Mouse (Mus musculus) heart, embryonic 12.5 days (tissue): ENCODE data around the gene Dnajc12. TPM values are rescaled to one million over a fixed set of nuclear protein-coding genes. Genes with fewer than 3 reads are reported as not detected.

Experiments
- ATAC-seq: fragments of 200-750 bp; cut with Nextera tagmentation; 2 replicates; pipeline ENCODE4 v1.8.0; 2017; ENCODE audit warnings: moderate TSS enrichment, moderate library complexity; ENCODE audit not compliant: insufficient number of reproducible peaks, low FRiP score
- H3K27ac ChIP-seq: fragments of 300-500 bp; sonication (generic); 2 replicates; pipeline ENCODE4 v1.5.1; 2016; ENCODE audit warnings: mild to moderate bottlenecking, moderate library complexity; ENCODE audit not compliant: poor library complexity, severe bottlenecking
- H3K27me3 ChIP-seq: fragments of 300-500 bp; sonication (generic); replicated peaks from 2 replicates; pipeline ENCODE4 v1.6.1; 2016; ENCODE audit warnings: mild to moderate bottlenecking, moderate library complexity
- H3K36me3 ChIP-seq: fragments of 300-500 bp; sonication (generic); 2 replicates; pipeline ENCODE4 v1.6.1; 2016; ENCODE audit warnings: mild to moderate bottlenecking, moderate library complexity
- H3K4me1 ChIP-seq: fragments of 300-500 bp; sonication (generic); replicated peaks from 2 replicates; pipeline ENCODE4 v1.6.1; 2016; ENCODE audit warnings: mild to moderate bottlenecking
- H3K4me2 ChIP-seq: fragments of 300-500 bp; sonication (generic); 2 replicates; pipeline ENCODE4 v1.6.1; 2016; ENCODE audit warnings: mild to moderate bottlenecking, moderate library complexity
- H3K4me3 ChIP-seq: fragments of 300-500 bp; sonication (generic); 2 replicates; pipeline ENCODE4 v1.5.1; 2016; ENCODE audit warnings: mild to moderate bottlenecking
- H3K9ac ChIP-seq: fragments of 300-500 bp; sonication (generic); 2 replicates; pipeline ENCODE4 v1.6.1; 2016; ENCODE audit warnings: mild to moderate bottlenecking, moderate library complexity
- H3K9me3 ChIP-seq: fragments of 300-500 bp; sonication (generic); replicated peaks from 2 replicates; pipeline ENCODE4 v1.6.1; 2016; ENCODE audit warnings: mild to moderate bottlenecking, moderate library complexity
- WGBS: fragments of 180-500 bp; shearing (Covaris S2); methylation state at CpG from one replicate; pipeline ENCODE4 v1.1.7; 2016; 5-methylcytosine and 5-hydroxymethylcytosine counted together
- polyA plus RNA-seq: library from polyadenylated mRNA; unstranded; fragments of >200 nt; fragmentation: Nextera tagmentation; extraction: Ambion mirVana; gene quantifications from 2 replicates; pipeline ENCODE4 v1.2.1, GENCODE M21; 2016

The Dnajc12 gene
- polyA plus RNA-seq, 1 experiment from 2014 or later, result 8.2 TPM

DNA sequence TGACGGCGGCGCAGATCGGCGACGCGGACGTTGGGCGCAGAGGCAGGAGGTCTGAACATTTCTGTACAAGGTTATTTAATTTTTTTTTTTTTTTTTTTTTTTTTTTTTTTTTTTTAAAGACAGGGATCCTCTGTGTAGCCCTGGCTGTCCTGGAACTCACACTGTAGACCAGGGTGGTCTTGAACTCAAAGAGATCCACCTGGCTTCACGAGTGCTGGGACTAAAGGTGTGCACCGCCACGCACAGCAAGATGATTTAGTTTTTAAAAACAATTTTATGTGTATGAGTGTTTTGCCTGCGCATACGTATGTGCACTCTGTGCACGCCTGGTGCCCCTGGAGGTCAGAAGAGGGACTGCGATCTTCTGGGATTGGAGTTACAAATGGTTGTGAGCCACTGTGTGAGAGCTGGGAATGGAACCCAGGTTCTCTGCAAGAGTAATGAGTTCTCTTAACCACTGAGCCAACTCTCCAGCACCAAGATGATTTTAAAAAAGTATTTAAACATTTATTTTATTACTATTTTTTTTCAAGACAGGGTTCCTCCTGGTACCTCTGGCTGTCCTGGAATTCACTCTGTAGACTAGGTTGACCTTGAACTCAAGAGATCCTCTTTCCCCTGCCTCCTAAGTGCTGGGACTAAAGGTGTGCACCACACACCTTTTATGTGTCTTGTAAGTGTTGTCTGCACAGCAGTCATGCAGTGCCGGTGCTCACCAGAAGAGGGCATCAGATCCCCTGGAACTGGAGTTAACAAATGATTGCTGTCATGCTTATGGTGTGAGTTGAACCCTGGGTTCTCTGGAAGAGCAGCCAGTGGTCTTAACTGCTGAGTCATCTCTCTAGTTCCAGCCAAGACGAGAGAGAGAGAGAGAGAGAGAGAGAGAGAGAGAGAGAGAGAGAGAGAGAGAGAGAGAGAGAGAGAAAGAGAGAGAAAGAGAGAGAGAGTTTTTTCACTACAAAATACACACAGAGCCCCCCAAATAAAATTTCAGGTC lies 39.8 kb downstream of the Dnajc12 start, which contains the start of gene Gm7075:
TSS of gene Gm7075 (minus strand) at position 51 of the 997 bp plus-strand sequence.
- no peak within 1 kb of the TSS for H3K4me3 ChIP-seq
- no peak within 1 kb of the TSS for H3K4me2 ChIP-seq
- H3K36me3 ChIP-seq, result no peaks in the 10 kb centered on the region
- no peaks in the 10 kb centered on the region for H3K4me1 ChIP-seq
- no peak for ATAC-seq
- WGBS, result 84% methylated on average over 18 of the region's 18 CpGs
- H3K9ac ChIP-seq, result no peak within 1 kb of the TSS
- no peaks in the 10 kb centered on the region for H3K27me3 ChIP-seq
- H3K27ac ChIP-seq, result no peak within 1 kb of the TSS
- H3K9me3 ChIP-seq, result no peaks in the 10 kb centered on the region

DNA sequence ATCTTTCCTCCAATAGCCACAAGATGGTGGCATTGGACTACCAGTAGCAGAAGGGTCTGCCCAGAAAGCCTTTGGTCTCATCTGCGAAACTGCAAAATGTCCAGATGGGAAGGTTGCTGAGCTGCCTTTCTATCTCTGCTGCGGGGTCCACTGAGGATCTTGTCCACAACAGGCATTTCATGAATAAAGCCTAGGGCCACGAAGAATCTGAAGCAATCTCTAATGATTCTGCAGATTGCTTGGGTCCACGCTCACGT lies 40.4 kb downstream of the Dnajc12 start:
- Histone ChIP-seq H3K36me3 (no peaks in the 10 kb centered on the region), H3K27ac (no peak overlapping the region), H3K27me3 (no peaks in the 10 kb centered on the region), H3K9ac (no peak overlapping the region), H3K4me2 (no peak overlapping the region), H3K4me3 (no peak overlapping the region), H3K4me1 (no peaks in the 10 kb centered on the region), H3K9me3 (no peaks in the 10 kb centered on the region)
- ATAC-seq, result no peak
- WGBS, result 81% methylated on average over 5 of the region's 5 CpGs

- no peak overlapping the region for H3K27ac ChIP-seq
- H3K4me2 ChIP-seq, result no peak overlapping the region
- no peaks in the 10 kb centered on the region for H3K4me1 ChIP-seq
- no peak for ATAC-seq
- H3K9ac ChIP-seq, result no peak overlapping the region
- no peaks in the 10 kb centered on the region for H3K9me3 ChIP-seq
- H3K36me3 ChIP-seq, result no peaks in the 10 kb centered on the region
- 84% methylated on average over 9 of the region's 9 CpGs for WGBS
- H3K27me3 ChIP-seq, result no peaks in the 10 kb centered on the region
- no peak overlapping the region for H3K4me3 ChIP-seq
These were observed 41.6 kb downstream of the Dnajc12 start for GRCm38 (mm10) chr10:63423591-63424474.

GRCm38 (mm10) chr10:63424475-63424814 lies 42.2 kb downstream of the Dnajc12 start:
- H3K9me3 ChIP-seq, result no peaks in the 10 kb centered on the region
- no peaks in the 10 kb centered on the region for H3K36me3 ChIP-seq
- H3K9ac ChIP-seq, result no peak overlapping the region
- no peak overlapping the region for H3K4me3 ChIP-seq
- no peak for ATAC-seq
- no peaks in the 10 kb centered on the region for H3K4me1 ChIP-seq
- H3K27ac ChIP-seq, result no peak overlapping the region
- no peaks in the 10 kb centered on the region for H3K27me3 ChIP-seq
- H3K4me2 ChIP-seq, result no peak overlapping the region

DNA sequence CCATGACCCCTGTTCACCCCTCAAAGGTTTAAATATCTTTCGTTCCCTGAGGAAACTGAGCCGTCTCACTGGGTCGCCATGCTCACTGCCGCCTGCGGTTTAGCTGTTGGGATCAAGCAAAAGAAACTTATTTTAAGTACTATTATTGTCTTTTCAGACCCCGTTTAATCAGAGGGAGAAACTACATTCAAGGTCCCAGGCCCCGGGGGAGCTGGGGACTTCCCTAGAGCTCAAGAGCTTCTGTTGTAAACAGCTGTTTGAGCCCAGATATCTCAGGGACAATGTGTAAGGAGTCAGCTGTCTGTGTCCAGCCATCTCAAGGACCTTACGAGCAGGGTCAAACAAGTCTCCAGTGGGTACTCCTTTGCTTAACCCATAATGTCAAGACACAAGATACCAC lies 44.9 kb downstream of the Dnajc12 start:
- H3K4me1 ChIP-seq, result no peaks in the 10 kb centered on the region
- no peak overlapping the region for H3K4me2 ChIP-seq
- H3K4me3 ChIP-seq, result no peak overlapping the region
- H3K9me3 ChIP-seq, result no peaks in the 10 kb centered on the region
- no peaks in the 10 kb centered on the region for H3K27me3 ChIP-seq
- H3K9ac ChIP-seq, result no peak overlapping the region
- H3K36me3 ChIP-seq, result no peaks in the 10 kb centered on the region
- WGBS, result 83% methylated on average over 8 of the region's 8 CpGs
- no peak overlapping the region for H3K27ac ChIP-seq
- ATAC-seq, result no peak

- no peak overlapping the region for H3K27ac ChIP-seq
- no peaks in the 10 kb centered on the region for H3K27me3 ChIP-seq
- no peaks in the 10 kb centered on the region for H3K9me3 ChIP-seq
- 21% methylated on average over 19 of the region's 19 CpGs for WGBS
- no peaks in the 10 kb centered on the region for H3K4me1 ChIP-seq
- ATAC-seq, result no peak
- peak overlapping the region; percentile 69 for H3K4me2 ChIP-seq
- H3K9ac ChIP-seq, result peak overlapping the region; percentile 43
- H3K4me3 ChIP-seq, result peak overlapping the region; percentile 66
- no peaks in the 10 kb centered on the region for H3K36me3 ChIP-seq
These were observed 46.2 kb downstream of the Dnajc12 start for GRCm38 (mm10) chr10:63428243-63429022.

DNA sequence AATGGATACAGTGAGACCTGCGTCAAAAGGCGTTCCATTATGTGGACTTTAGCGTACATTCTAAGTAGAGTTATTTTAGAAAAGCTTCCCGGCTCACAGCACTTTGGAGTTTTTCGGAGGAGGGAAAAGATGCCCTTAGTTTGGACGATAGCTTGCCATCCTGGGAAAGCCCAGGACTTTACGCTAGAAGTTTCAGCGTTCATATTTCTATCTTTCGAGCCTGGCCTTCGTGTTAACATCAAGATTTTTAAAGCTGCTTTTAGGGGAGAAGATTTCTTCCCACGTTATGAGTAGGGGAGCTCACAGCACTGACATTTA lies 46.7 kb downstream of the Dnajc12 start:
- ATAC-seq, result no peak
- Histone ChIP-seq H3K27me3 (no peaks in the 10 kb centered on the region), H3K9me3 (no peaks in the 10 kb centered on the region), H3K4me3 (peak overlapping the region; percentile 66), H3K36me3 (no peaks in the 10 kb centered on the region), H3K4me1 (no peaks in the 10 kb centered on the region), H3K9ac (peak overlapping the region; percentile 43), H3K4me2 (peak overlapping the region; percentile 69), H3K27ac (no peak overlapping the region)
- WGBS, result 4% methylated on average over 11 of the region's 11 CpGs

DNA sequence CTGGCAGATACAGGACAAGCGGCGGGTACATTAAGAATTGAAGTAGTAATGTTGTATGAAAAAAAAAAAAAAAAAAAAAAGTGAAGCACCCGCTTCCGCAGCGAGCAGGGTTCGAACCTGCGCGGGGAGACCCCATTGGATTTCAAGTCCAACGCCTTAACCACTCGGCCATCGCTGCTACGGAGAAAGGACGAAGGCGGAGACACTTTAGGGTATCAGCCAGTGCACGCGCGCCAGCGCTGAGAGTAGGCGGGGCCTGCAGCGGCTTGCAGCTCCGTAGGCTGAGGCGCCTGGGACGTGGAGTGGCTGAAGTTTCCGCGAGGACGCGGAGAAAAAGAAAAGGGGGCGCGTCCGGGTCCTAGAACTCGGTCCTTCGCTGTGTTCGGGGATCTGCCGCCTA lies 47.1 kb downstream of the Dnajc12 start:
- Histone ChIP-seq H3K4me1 (no peaks in the 10 kb centered on the region), H3K27me3 (no peaks in the 10 kb centered on the region), H3K27ac (peak overlapping the region; percentile 69), H3K9me3 (no peaks in the 10 kb centered on the region), H3K4me3 (peak overlapping the region; percentile 66), H3K9ac (peak overlapping the region; percentile 75), H3K36me3 (no peaks in the 10 kb centered on the region), H3K4me2 (peak overlapping the region; percentile 69)
- peak; percentile 91 for ATAC-seq
- under 1% methylated on average over 34 of the region's 34 CpGs for WGBS

- H3K9ac ChIP-seq, result peak within 1 kb of the TSS; percentile 75
- no peaks in the 10 kb centered on the region for H3K4me1 ChIP-seq
- no peaks in the 10 kb centered on the region for H3K9me3 ChIP-seq
- no peaks in the 10 kb centered on the region for H3K27me3 ChIP-seq
- peak within 1 kb of the TSS; percentile 66 for H3K4me3 ChIP-seq
- ATAC-seq, result peak; percentile 96
- peak within 1 kb of the TSS; percentile 69 for H3K4me2 ChIP-seq
- WGBS, result under 1% methylated on average over 55 of the region's 55 CpGs
- peak within 1 kb of the TSS; percentile 69 for H3K27ac ChIP-seq
- H3K36me3 ChIP-seq, result no peaks in the 10 kb centered on the region
These were observed 47.6 kb downstream of the Dnajc12 start, which contains the start of gene Ctnna3 for GRCm38 (mm10) chr10:63429785-63430305. TSS of gene Ctnna3 (plus strand) at chr10:63430098.

- no peaks in the 10 kb centered on the region for H3K9me3 ChIP-seq
- 85% methylated on average over 7 of the region's 7 CpGs for WGBS
- no peak overlapping the region for H3K27ac ChIP-seq
- no peak overlapping the region for H3K4me3 ChIP-seq
- no peaks in the 10 kb centered on the region for H3K27me3 ChIP-seq
- H3K9ac ChIP-seq, result no peak overlapping the region
- H3K36me3 ChIP-seq, result no peaks in the 10 kb centered on the region
- ATAC-seq, result no peak
- no peaks in the 10 kb centered on the region for H3K4me1 ChIP-seq
- H3K4me2 ChIP-seq, result no peak overlapping the region
These were observed 49.0 kb downstream of the Dnajc12 start for GRCm38 (mm10) chr10:63431221-63431736.
